Mouse (Mus musculus) heart, postnatal 4 days (tissue): ENCODE measurements around the gene Zfp507. TPM values are rescaled to one million over a fixed set of nuclear protein-coding genes. Genes with fewer than 3 reads are reported as not detected.

Source experiments
- DNase-seq: peaks from one replicate; pipeline ENCODE4 v3.0.0; 2021
- total RNA-seq, 2 experiments: library from RNA; stranded (reverse); gene quantifications; 2 replicates each; pipeline ENCODE4 v1.2.3; 2021

The Zfp507 gene
- total RNA-seq, 2 experiments from 2014 or later = 23.8 to 26.0 TPM

GRCm38 (mm10) chr7:35782252-35782651, 20.6 kb downstream of the Zfp507 start:
- DNase-seq = no peak

DNA sequence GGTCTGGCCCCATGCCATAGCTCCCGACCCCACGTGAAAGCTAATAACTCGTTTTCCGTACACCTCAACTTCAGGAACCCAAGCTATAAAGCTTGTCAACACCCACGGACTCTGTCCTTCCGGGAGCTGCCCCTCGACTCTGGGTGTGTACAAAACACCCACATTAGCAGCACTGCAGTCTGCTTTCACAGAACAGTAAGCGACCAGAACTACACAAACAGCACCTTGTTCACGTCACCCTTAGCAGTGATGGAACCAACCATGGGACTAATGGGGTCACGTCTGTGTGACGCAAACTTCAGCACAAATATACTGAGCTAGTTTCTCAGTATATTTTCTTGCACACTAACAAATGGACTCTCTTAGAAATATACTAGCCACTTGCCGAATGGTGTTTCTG, 28.7 kb downstream of the Zfp507 start:
- DNase-seq = no peak

DNA sequence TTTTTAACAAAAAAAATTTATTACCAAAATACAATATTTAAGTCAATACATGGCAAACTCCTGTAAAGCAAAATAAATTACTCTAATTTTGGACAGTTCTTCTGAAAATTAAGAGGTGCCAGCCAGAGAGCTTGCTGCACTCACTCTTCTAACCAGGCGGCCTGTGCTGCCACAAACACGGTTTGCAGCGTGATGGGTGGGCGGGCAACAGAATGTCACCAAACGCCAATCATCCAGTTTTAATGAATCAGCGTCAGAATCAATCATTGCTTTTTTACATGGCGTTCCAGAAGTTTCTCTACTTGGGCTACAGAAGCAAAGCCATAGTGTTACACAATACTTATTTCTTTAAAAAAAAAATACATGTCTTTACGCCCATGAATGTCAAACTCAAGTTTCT, 30.5 kb downstream of the Zfp507 start:
- no peak for DNase-seq

DNA sequence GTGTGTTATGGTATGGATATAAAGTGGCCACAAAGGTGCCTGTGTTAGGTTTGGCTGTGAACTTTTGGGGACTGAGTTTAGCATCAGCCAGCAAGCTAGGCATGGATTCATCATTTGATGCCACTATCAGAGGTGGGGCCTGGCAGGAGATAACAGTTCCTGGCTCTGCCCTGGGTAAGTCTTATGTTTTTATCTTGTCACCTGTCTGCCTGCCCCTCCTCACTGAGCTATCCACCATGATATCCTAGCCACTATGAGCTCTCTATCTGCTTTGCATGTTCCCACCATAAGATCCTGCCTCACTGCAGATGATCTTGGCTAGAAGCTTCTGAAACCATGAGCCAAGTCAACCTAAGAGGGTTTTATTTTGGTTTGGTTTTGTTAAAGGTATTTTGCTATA, 31.7 kb downstream of the Zfp507 start:
- DNase-seq = no peak

DNA sequence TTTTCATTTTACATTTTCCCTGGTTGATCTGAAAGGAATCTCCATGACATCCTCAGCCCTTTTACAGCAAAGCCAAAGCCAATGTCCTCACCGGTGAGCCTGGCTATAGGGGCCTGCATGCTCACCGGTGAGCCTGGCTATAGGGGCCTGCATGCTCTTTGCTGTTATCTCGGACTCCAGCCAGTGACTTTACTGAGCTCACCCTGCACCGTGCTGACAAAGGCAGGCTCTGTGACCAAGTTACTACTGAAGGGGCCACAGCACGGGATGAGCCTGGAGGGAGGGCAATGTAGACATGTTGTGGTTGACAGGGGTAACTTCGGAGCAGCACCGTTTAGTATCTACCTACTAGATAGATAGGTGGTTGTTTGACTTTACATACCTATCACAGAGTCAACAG, 32.7 kb downstream of the Zfp507 start:
- no peak for DNase-seq

DNA sequence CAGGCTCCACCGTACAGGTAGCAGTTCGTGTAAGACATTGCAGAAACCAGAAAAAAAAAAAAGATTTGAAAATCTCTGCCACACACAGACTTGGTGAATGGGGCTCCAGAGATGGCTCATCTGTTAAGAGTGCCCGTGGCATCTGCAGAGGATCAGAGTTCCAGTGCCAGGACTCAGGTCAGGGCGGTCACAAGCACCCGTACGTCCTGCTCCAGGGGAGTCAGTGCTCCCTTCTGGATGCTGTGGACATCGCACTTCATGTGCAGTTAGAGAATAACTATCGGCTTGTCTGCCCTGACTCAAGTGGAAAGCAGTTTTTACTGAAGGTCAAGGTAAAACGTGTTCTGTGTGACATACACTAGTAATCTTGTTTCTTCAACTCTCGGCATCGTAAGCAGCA, 38.3 kb downstream of the Zfp507 start:
- no peak for DNase-seq

DNA sequence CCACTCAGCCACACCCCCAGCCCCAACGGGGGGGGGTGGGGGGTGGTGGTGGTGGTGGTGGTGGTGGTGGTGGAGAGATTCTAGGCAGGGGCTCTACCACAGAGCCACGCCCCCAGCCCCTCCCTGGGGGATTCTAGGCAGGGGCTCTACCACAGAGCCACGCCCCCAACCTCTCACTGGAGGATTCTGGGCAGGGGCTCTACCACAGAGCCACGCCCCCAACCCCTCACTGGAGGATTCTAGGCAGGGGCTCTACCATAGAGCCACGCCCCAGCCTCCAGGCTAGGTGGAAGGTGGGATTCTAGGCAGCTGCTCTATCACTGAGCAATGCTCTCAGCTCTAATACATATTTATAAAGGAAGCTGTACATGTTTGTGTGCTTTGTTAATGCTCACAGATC, 41.0 kb downstream of the Zfp507 start:
- DNase-seq = no peak

- DNase-seq = peak; percentile 18
Measured at GRCm38 (mm10) chr7:35759602-35760001, 43.2 kb downstream of the Zfp507 start.

GRCm38 (mm10) chr7:35756510-35757440, 46.0 kb downstream of the Zfp507 start:
- no peak for DNase-seq

- DNase-seq = no peak
Measured at GRCm38 (mm10) chr7:35754886-35755168, 48.0 kb downstream of the Zfp507 start.

DNA sequence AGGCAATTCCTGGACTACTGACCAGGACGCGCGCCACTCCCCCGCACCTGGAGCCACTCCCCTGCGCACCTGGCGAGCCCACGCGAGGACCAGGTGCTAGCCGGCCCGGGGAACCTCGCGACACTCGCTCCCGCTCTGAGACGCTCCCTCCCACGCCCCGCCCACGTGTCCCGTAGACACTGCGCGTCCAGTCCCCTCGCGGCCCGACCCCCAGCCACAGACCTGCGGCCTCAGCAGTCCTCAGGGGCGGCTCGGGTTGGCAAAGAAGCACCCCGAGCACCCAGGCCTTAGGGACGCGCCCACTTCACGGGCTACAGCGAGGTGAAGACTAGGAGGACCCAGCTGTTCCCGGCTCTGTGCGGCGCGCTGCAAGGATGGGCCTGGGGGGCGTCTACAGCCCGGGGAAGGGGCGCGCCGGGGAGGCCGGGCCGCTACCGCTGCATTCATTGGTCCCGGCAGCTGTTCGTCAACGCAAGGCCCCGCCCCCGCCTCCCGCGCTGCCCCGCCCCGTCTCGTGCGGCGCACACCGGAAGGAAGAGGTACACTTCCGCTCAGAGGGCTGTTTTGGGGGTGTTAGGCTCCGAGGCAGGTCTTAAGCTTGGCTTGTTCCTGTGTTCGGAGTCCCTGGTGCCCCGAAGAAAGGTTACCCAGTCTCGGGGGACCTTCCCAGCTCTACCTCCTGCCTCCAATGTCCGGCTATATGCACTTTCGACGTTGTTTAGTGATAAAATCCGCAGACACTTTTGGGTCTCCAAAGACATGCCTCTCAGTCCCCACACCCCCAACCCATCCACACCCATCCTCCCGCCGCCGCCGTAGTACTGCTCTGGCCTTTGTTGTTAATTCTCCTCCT, 48.5 kb downstream of the Zfp507 start, which contains the start of gene Dpy19l3:
Gene Dpy19l3, minus strand, starts transcription at position 422 of the 853 bp plus-strand sequence.
- DNase-seq = peak; percentile 93

DNA sequence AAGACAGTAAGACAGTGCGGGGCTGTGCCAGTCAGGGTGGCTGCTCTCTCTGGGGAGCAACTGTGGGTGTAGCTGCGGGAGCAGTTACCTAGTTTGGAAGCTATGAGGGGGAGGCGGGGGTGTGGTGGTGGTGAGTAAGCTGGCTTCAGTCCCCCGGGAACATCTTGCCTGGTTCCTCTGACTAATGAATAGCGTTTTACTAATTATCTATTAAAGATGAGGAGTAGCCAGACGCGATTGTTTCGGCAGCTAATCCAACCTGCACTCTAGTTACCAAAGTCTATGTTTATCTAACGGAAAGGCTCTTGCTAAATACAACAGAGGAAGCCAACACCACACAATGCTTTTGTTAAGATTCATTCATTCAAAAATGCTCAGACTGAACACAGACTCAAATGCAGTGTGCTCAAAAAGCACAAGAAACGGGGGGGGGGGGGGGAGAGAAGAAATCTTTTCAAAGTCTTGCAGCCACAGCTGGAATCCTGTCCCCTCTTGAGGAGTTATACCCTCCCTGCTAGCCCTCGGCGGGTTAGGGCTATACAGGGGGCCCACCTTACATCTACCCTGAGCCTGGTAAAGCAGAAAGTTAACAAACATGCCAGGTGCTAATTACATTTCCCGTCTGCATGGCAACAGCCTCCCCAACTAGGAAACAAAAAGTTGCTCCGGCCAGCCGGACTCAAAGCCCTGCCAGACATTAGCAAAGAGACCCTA, 49.3 kb downstream of the Zfp507 start:
- DNase-seq = no peak

DNA sequence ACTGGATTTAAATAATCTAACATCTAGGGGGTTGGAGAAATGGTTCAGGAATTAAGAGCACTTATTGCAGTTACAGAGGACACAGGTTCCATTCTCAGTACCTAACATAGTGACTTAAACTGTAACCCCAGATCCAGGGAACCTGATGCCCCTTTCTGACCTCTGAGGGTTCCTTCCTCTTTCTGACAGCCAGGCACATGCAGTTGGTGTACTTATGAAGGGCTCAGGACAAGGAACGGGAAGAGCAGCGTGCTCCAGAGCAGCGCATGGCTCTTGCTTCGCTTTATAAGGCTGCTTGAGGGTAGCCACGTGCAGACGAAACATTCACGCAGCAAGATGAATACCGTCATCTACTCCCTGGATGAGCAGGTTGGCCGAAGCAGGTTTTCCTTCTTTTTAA, 51.9 kb downstream of the Zfp507 start:
- DNase-seq = no peak

- DNase-seq = no peak
Measured at GRCm38 (mm10) chr7:35747397-35747964, 55.3 kb downstream of the Zfp507 start.

DNA sequence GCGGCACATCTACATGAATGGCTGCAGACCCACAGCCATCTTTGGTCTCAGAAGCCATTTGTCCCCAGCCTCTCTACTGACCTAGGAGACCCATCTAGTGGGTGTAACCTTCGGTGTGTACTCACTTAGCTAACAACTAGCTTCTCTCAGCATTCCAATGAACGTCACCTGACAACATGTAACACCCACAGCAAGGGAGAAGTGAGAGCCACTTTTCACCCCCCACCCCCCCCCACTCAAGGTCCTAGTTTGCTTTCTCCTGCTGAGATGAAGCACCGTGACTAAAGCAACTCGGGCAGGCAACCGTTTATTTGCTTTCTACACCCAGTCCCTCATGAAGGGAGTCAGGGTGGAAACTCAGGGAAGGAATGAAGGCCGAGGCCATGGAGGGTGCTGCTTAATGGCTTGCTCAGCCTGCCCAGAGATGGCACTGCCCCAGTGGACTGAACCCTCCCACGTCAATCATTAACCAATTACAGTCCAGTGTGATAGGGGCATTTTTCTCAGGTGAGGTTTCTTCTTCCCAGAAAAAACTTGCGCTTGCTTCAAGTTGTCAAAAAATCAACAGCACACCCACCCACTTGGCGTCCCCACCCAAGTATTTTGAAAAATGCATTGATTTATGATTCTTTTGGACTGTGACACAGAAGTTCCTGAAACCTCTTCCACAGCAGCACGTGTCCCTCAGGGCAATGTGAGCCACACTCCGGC, 56.0 kb downstream of the Zfp507 start:
- no peak for DNase-seq

- no peak for DNase-seq
Measured at GRCm38 (mm10) chr7:35745281-35745702, 57.5 kb downstream of the Zfp507 start.

DNA sequence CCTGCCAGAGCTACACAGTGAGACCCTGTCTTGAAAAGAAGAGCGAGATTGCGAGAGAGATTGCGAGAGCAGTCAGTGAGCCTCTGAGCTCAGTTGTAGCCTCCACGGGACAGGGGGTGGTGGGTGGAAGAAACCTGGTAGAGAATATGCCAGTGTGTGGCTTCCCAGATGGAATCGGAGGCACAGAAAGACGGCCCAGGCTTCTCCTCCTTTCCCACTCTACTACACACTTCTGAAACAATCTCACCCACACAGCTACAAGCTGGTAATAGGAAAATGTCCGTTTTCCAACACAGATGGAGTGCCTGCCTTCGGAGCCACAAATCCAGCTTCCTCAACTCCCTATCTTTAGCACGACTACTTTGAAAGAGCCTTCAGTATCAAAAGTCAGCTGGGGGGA, 58.0 kb downstream of the Zfp507 start:
- no peak for DNase-seq

DNA sequence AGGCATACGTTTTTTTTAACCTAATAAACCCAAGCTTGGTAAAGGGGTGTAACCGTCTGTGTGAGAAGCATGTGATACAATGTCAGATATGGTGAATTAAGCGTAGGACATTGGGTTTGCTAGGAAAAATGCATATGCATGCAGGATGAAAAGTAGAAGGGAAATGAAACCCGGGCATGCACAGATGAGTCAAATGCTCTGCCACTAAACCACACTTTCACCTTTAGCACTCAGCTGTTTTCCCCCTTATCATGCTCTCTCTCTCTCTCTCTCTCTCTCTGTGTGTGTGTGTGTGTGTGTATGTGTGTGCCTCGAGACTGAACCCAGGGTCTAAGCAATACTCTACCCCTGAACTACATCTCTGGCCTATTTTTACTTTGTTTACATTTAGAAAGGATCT, 60.5 kb downstream of the Zfp507 start:
- no peak for DNase-seq

- DNase-seq = no peak
Measured at GRCm38 (mm10) chr7:35741858-35742257, 60.9 kb downstream of the Zfp507 start.

- DNase-seq = peak; percentile 69
Measured at GRCm38 (mm10) chr7:35740489-35741230, 62.1 kb downstream of the Zfp507 start.

- no peak for DNase-seq
Measured at GRCm38 (mm10) chr7:35738871-35739270, 63.9 kb downstream of the Zfp507 start.
